Mouse (Mus musculus) forebrain, embryonic 12.5 days (tissue): ENCODE data around the gene Traf3. TPM values are rescaled to one million over a fixed set of nuclear protein-coding genes. Genes with fewer than 3 reads are reported as not detected.

Experiments
- ATAC-seq: fragments of 200-750 bp; cut with Nextera tagmentation; 2 replicates; pipeline ENCODE4 v1.8.0; 2017; ENCODE audit warnings: moderate TSS enrichment; ENCODE audit not compliant: low FRiP score
- H3K27ac ChIP-seq: fragments of 300-500 bp; sonication (generic); 2 replicates; pipeline ENCODE4 v1.5.1; 2016; ENCODE audit warnings: mild to moderate bottlenecking
- H3K27me3 ChIP-seq: fragments of 300-500 bp; sonication (generic); 2 replicates; pipeline ENCODE4 v1.6.1; 2016; ENCODE audit warnings: mild to moderate bottlenecking
- H3K36me3 ChIP-seq: fragments of 300-500 bp; sonication (generic); replicated peaks from 2 replicates; pipeline ENCODE4 v1.6.1; 2016; ENCODE audit warnings: mild to moderate bottlenecking
- H3K4me1 ChIP-seq: fragments of 300-500 bp; sonication (generic); 2 replicates; pipeline ENCODE4 v1.6.1; 2016
- H3K4me2 ChIP-seq: fragments of 300-500 bp; sonication (generic); 2 replicates; pipeline ENCODE4 v1.6.1; 2016; ENCODE audit warnings: mild to moderate bottlenecking, moderate library complexity
- H3K4me3 ChIP-seq: fragments of 300-500 bp; sonication (generic); replicated peaks from 2 replicates; pipeline ENCODE4 v1.5.1; 2016; ENCODE audit warnings: mild to moderate bottlenecking
- H3K9ac ChIP-seq: fragments of 300-500 bp; sonication (generic); 2 replicates; pipeline ENCODE4 v1.6.1; 2016; ENCODE audit warnings: mild to moderate bottlenecking
- H3K9me3 ChIP-seq: fragments of 300-500 bp; sonication (generic); 2 replicates; pipeline ENCODE4 v1.6.1; 2016
- WGBS: fragments of 180-500 bp; shearing (Covaris S2); methylation state at CpG from one replicate; pipeline ENCODE4 v1.1.7; 2016; 5-methylcytosine and 5-hydroxymethylcytosine counted together
- polyA plus RNA-seq: library from polyadenylated mRNA; unstranded; fragments of >200 nt; fragmentation: Nextera tagmentation; extraction: Ambion mirVana; gene quantifications from 2 replicates; pipeline ENCODE4 v1.2.1, GENCODE M21; 2016

Gene Traf3
- polyA plus RNA-seq, 1 experiment from 2014 or later = 25.5 TPM

GRCm38 (mm10) chr12:111271966-111272365 is 105.8 kb downstream of the Traf3 start:
- Histone ChIP-seq H3K4me3 (no peak overlapping the region), H3K36me3 (no peaks in the 10 kb centered on the region; the same call in 1 of the 2 replicates), H3K9me3 (no peaks in the 10 kb centered on the region), H3K4me2 (no peak overlapping the region), H3K9ac (no peak overlapping the region), H3K27me3 (peaks cover 89% of the 10 kb centered on the region), H3K27ac (no peak overlapping the region), H3K4me1 (peaks cover 21% of the 10 kb centered on the region)
- ATAC-seq = no peak
- WGBS = 28% methylated on average over 8 of the region's 8 CpGs

GRCm38 (mm10) chr12:111272420-111272819 is 106.2 kb downstream of the Traf3 start:
- Histone ChIP-seq H3K4me1 (peaks cover 19% of the 10 kb centered on the region), H3K36me3 (no peaks in the 10 kb centered on the region), H3K27me3 (peaks cover 94% of the 10 kb centered on the region), H3K4me2 (no peak overlapping the region), H3K27ac (no peak overlapping the region), H3K9me3 (no peaks in the 10 kb centered on the region), H3K9ac (no peak overlapping the region), H3K4me3 (no peak overlapping the region)
- WGBS = 18% methylated on average over 12 of the region's 12 CpGs
- no peak for ATAC-seq

- WGBS = 5% methylated on average over 28 of the region's 28 CpGs
- peak overlapping the region; percentile 58 for H3K4me2 ChIP-seq
- peak overlapping the region; percentile 12; the same call in 1 of the 2 replicates for H3K9ac ChIP-seq
- peaks cover 91% of the 10 kb centered on the region for H3K27me3 ChIP-seq
- peaks cover 4% of the 10 kb centered on the region; the same call in 1 of the 2 replicates for H3K9me3 ChIP-seq
- H3K4me3 ChIP-seq = peak overlapping the region; percentile 40
- H3K27ac ChIP-seq = no peak overlapping the region
- peaks cover 19% of the 10 kb centered on the region for H3K4me1 ChIP-seq
- no peak for ATAC-seq
- H3K36me3 ChIP-seq = no peaks in the 10 kb centered on the region
Measured at GRCm38 (mm10) chr12:111274006-111274405, 107.8 kb downstream of the Traf3 start.

GRCm38 (mm10) chr12:111274447-111275149 is 108.4 kb downstream of the Traf3 start:
- Histone ChIP-seq H3K36me3 (no peaks in the 10 kb centered on the region), H3K27ac (no peak overlapping the region), H3K4me3 (peak overlapping the region; percentile 40), H3K4me1 (peaks cover 19% of the 10 kb centered on the region), H3K9ac (peak overlapping the region; percentile 12; the same call in 1 of the 2 replicates), H3K9me3 (peaks cover 7% of the 10 kb centered on the region; the same call in 1 of the 2 replicates), H3K4me2 (peak overlapping the region; percentile 58), H3K27me3 (peaks cover 87% of the 10 kb centered on the region)
- WGBS = 3% methylated on average over 80 of the region's 80 CpGs
- ATAC-seq = no peak

- Histone ChIP-seq H3K4me3 (peak overlapping the region; percentile 40), H3K4me2 (peak overlapping the region; percentile 58), H3K9ac (0 out of 2 replicates have a peak overlapping the region, but pooled peaks have one; percentile 3), H3K9me3 (peaks cover 7% of the 10 kb centered on the region; the same call in 1 of the 2 replicates), H3K27me3 (peaks cover 80% of the 10 kb centered on the region), H3K36me3 (no peaks in the 10 kb centered on the region), H3K4me1 (peaks cover 19% of the 10 kb centered on the region), H3K27ac (no peak overlapping the region)
- ATAC-seq = no peak
- WGBS = under 1% methylated on average over 48 of the region's 58 CpGs
Measured at GRCm38 (mm10) chr12:111275150-111275841, 109.1 kb downstream of the Traf3 start.

- WGBS = 55% methylated on average over 6 of the region's 6 CpGs
- H3K9me3 ChIP-seq = peaks cover 7% of the 10 kb centered on the region; the same call in 1 of the 2 replicates
- peaks cover 19% of the 10 kb centered on the region for H3K4me1 ChIP-seq
- no peak overlapping the region for H3K4me2 ChIP-seq
- no peak overlapping the region for H3K4me3 ChIP-seq
- H3K36me3 ChIP-seq = no peaks in the 10 kb centered on the region
- ATAC-seq = no peak
- peaks cover 70% of the 10 kb centered on the region for H3K27me3 ChIP-seq
- no peak overlapping the region for H3K9ac ChIP-seq
- H3K27ac ChIP-seq = no peak overlapping the region
Measured at GRCm38 (mm10) chr12:111276371-111276770, 110.2 kb downstream of the Traf3 start.

- H3K4me1 ChIP-seq = peaks cover 16% of the 10 kb centered on the region; the same call in 1 of the 2 replicates
- WGBS = 64% methylated on average over 4 of the region's 4 CpGs
- H3K36me3 ChIP-seq = no peaks in the 10 kb centered on the region
- peaks cover 7% of the 10 kb centered on the region; the same call in 1 of the 2 replicates for H3K9me3 ChIP-seq
- no peak overlapping the region for H3K4me2 ChIP-seq
- no peak for ATAC-seq
- no peak overlapping the region for H3K9ac ChIP-seq
- H3K27ac ChIP-seq = no peak overlapping the region
- H3K4me3 ChIP-seq = no peak overlapping the region
- H3K27me3 ChIP-seq = peaks cover 13% of the 10 kb centered on the region; the same call in 1 of the 2 replicates
Measured at GRCm38 (mm10) chr12:111283573-111283972, 117.4 kb downstream of the Traf3 start.

- ATAC-seq = no peak
- WGBS = 19% methylated on average over 10 of the region's 10 CpGs
- Histone ChIP-seq H3K4me1 (peaks cover 16% of the 10 kb centered on the region; the same call in 1 of the 2 replicates), H3K9me3 (no peaks in the 10 kb centered on the region), H3K36me3 (no peaks in the 10 kb centered on the region), H3K27ac (no peak overlapping the region), H3K4me2 (peak overlapping the region; percentile 43), H3K9ac (no peak overlapping the region), H3K27me3 (peaks cover 6% of the 10 kb centered on the region; the same call in 1 of the 2 replicates), H3K4me3 (no peak overlapping the region)
Measured at GRCm38 (mm10) chr12:111284532-111284931, 118.4 kb downstream of the Traf3 start.

GRCm38 (mm10) chr12:111293025-111293424 is 126.9 kb downstream of the Traf3 start:
- H3K9me3 ChIP-seq = no peaks in the 10 kb centered on the region
- no peaks in the 10 kb centered on the region for H3K4me1 ChIP-seq
- H3K27me3 ChIP-seq = no peaks in the 10 kb centered on the region
- no peak for ATAC-seq
- H3K36me3 ChIP-seq = peaks cover 72% of the 10 kb centered on the region
- WGBS = 93% methylated on average over 12 of the region's 12 CpGs
- H3K4me2 ChIP-seq = no peak overlapping the region
- no peak overlapping the region for H3K27ac ChIP-seq
- no peak overlapping the region for H3K9ac ChIP-seq
- H3K4me3 ChIP-seq = no peak overlapping the region

- Histone ChIP-seq H3K27ac (no peak overlapping the region), H3K4me3 (no peak overlapping the region), H3K9me3 (no peaks in the 10 kb centered on the region), H3K9ac (no peak overlapping the region), H3K27me3 (no peaks in the 10 kb centered on the region), H3K4me2 (no peak overlapping the region), H3K4me1 (no peaks in the 10 kb centered on the region), H3K36me3 (peaks cover 91% of the 10 kb centered on the region)
- ATAC-seq = no peak
- WGBS = 93% methylated on average over 27 of the region's 27 CpGs
Measured at GRCm38 (mm10) chr12:111301322-111302017, 135.3 kb downstream of the Traf3 start.

GRCm38 (mm10) chr12:111302018-111302345 is 135.8 kb downstream of the Traf3 start:
- no peaks in the 10 kb centered on the region for H3K9me3 ChIP-seq
- H3K36me3 ChIP-seq = peaks cover 92% of the 10 kb centered on the region
- H3K9ac ChIP-seq = no peak overlapping the region
- H3K4me2 ChIP-seq = no peak overlapping the region
- 93% methylated on average over 14 of the region's 14 CpGs for WGBS
- H3K27ac ChIP-seq = no peak overlapping the region
- no peaks in the 10 kb centered on the region for H3K27me3 ChIP-seq
- ATAC-seq = no peak
- no peak overlapping the region for H3K4me3 ChIP-seq
- no peaks in the 10 kb centered on the region for H3K4me1 ChIP-seq

- H3K4me2 ChIP-seq = no peak overlapping the region
- 94% methylated on average over 8 of the region's 8 CpGs for WGBS
- no peak for ATAC-seq
Measured at GRCm38 (mm10) chr12:111303702-111304337, 137.7 kb downstream of the Traf3 start.

More at GRCm38 (mm10) chr12:111303702-111304337, 137.7 kb downstream of the Traf3 start:
- Histone ChIP-seq H3K4me1 (no peaks in the 10 kb centered on the region), H3K9me3 (no peaks in the 10 kb centered on the region), H3K27ac (no peak overlapping the region), H3K36me3 (peaks cover 90% of the 10 kb centered on the region), H3K9ac (no peak overlapping the region), H3K27me3 (no peaks in the 10 kb centered on the region), H3K4me3 (no peak overlapping the region)
